Mouse (Mus musculus): Measurements from ENCODE around the gene Tmem179b. TPM values are rescaled to one million over a fixed set of nuclear protein-coding genes. Genes with fewer than 3 reads are reported as not detected.

Tmem179b gene
- polyA plus RNA-seq, 1 experiment from 2014 or later: 69.7 TPM

- WGBS: 44% methylated on average over 6 of the region's 6 CpGs
- peak overlapping the region; percentile 95 for H3K9ac ChIP-seq (ENCODE audit: low read length)
- no peaks in the 10 kb centered on the region for H3K9me3 ChIP-seq (ENCODE audit: control insufficient read depth, low read length)
- H3K27me3 ChIP-seq (ENCODE audit: control insufficient read depth, insufficient read depth, low read length): no peaks in the 10 kb centered on the region
- H3K4me2 ChIP-seq (ENCODE audit: low read length): peak overlapping the region; percentile 98
- peaks cover 12 to 23% of the 10 kb centered on the region in 2 experiments for H3K4me1 ChIP-seq (ENCODE audit: control insufficient read depth in 2 of 2, insufficient read depth in 2 of 2, low read length in 2 of 2)
- no peak for ATAC-seq (ENCODE audit: insufficient number of reproducible peaks, insufficient read depth, low FRiP score, low read depth)
- peaks cover 53% of the 10 kb centered on the region for H3K36me3 ChIP-seq (ENCODE audit: control insufficient read depth, insufficient read depth, low read length)
- peak overlapping the region; percentile 14 to 46; a peak in 2 of 4 replicates for H3K27ac ChIP-seq (replicated peaks in 1 of 2; ENCODE audit: control insufficient read depth in 1 of 2, insufficient read depth in 1 of 2, low read depth in 2 of 2, low read length in 2 of 2)
- peak overlapping the region; percentile 15 to 85 for H3K4me3 ChIP-seq (ENCODE audit: control insufficient read depth in 1 of 2, insufficient read depth in 1 of 2, low read depth in 1 of 2, low read length in 2 of 2)
Measured at GRCm38 (mm10) chr19:8773409-8773808, 858 bp downstream of the Tmem179b start.

GRCm38 (mm10) chr19:8772996-8773395 is 1.3 kb downstream of the Tmem179b start:
- Histone ChIP-seq H3K4me1 (ENCODE audit: control insufficient read depth in 2 of 2, insufficient read depth in 2 of 2, low read length in 2 of 2) (peaks cover 12 to 23% of the 10 kb centered on the region in 2 experiments), H3K9ac (ENCODE audit: low read length) (peak overlapping the region; percentile 95; the same call in 1 of the 2 replicates), H3K36me3 (ENCODE audit: control insufficient read depth, insufficient read depth, low read length) (peaks cover 53% of the 10 kb centered on the region), H3K27me3 (ENCODE audit: control insufficient read depth, insufficient read depth, low read length) (no peaks in the 10 kb centered on the region), H3K4me2 (ENCODE audit: low read length) (peak overlapping the region; percentile 98), H3K27ac (replicated peaks in 1 of 2; ENCODE audit: control insufficient read depth in 1 of 2, insufficient read depth in 1 of 2, low read depth in 2 of 2, low read length in 2 of 2) (peak overlapping the region in 1 of 2 experiments; percentile 46; a peak in 2 of 4 replicates), H3K4me3 (ENCODE audit: control insufficient read depth in 1 of 2, insufficient read depth in 1 of 2, low read depth in 1 of 2, low read length in 2 of 2) (peak overlapping the region in 1 of 2 experiments; percentile 85; a peak in 1 of 4 replicates), H3K9me3 (ENCODE audit: control insufficient read depth, low read length) (no peaks in the 10 kb centered on the region)
- no peak for ATAC-seq (ENCODE audit: insufficient number of reproducible peaks, insufficient read depth, low FRiP score, low read depth)
- WGBS: 63% methylated on average over 5 of the region's 5 CpGs

GRCm38 (mm10) chr19:8770567-8771270 is 3.5 kb downstream of the Tmem179b start, which contains the start of gene Tmem223:
Gene Tmem223, plus strand, starts transcription at chr19:8770996.
- peaks cover 12 to 23% of the 10 kb centered on the region in 2 experiments for H3K4me1 ChIP-seq (ENCODE audit: control insufficient read depth in 2 of 2, insufficient read depth in 2 of 2, low read length in 2 of 2)
- peak; percentile 10; the same call in 1 of the 2 replicates for ATAC-seq (ENCODE audit: insufficient number of reproducible peaks, insufficient read depth, low FRiP score, low read depth)
- peak within 1 kb of the TSS; percentile 84 to 91 for H3K4me3 ChIP-seq (ENCODE audit: control insufficient read depth in 1 of 2, insufficient read depth in 1 of 2, low read depth in 1 of 2, low read length in 2 of 2)
- H3K27ac ChIP-seq (replicated peaks in 1 of 2; ENCODE audit: control insufficient read depth in 1 of 2, insufficient read depth in 1 of 2, low read depth in 2 of 2, low read length in 2 of 2): peak within 1 kb of the TSS; percentile 89 to 92
- peak within 1 kb of the TSS; percentile 98 for H3K9ac ChIP-seq (ENCODE audit: low read length)
- H3K9me3 ChIP-seq (ENCODE audit: control insufficient read depth, low read length): no peaks in the 10 kb centered on the region
- peaks cover 67% of the 10 kb centered on the region for H3K36me3 ChIP-seq (ENCODE audit: control insufficient read depth, insufficient read depth, low read length)
- no peaks in the 10 kb centered on the region for H3K27me3 ChIP-seq (ENCODE audit: control insufficient read depth, insufficient read depth, low read length)
- WGBS: 20% methylated on average over 29 of the region's 29 CpGs
- peak within 1 kb of the TSS; percentile 74 for H3K4me2 ChIP-seq (ENCODE audit: low read length)

GRCm38 (mm10) chr19:8765562-8765961 is 8.7 kb downstream of the Tmem179b start:
- peaks cover 8% of the 10 kb centered on the region; the same call in 1 of the 2 replicates for H3K9me3 ChIP-seq (ENCODE audit: control insufficient read depth, low read length)
- 98% methylated on average over 9 of the region's 9 CpGs for WGBS

GRCm38 (mm10) chr19:8763276-8763675 is 11.0 kb downstream of the Tmem179b start:
- 67% methylated on average over 4 of the region's 4 CpGs for WGBS
- H3K36me3 ChIP-seq (ENCODE audit: control insufficient read depth, insufficient read depth, low read length): peaks cover 63% of the 10 kb centered on the region
- H3K4me3 ChIP-seq (ENCODE audit: control insufficient read depth in 1 of 2, insufficient read depth in 1 of 2, low read depth in 1 of 2, low read length in 2 of 2): no peak overlapping the region
- no peak overlapping the region for H3K9ac ChIP-seq (ENCODE audit: low read length)
- H3K4me2 ChIP-seq (ENCODE audit: low read length): no peak overlapping the region
- ATAC-seq (ENCODE audit: insufficient number of reproducible peaks, insufficient read depth, low FRiP score, low read depth): no peak
- H3K9me3 ChIP-seq (ENCODE audit: control insufficient read depth, low read length): peaks cover 8% of the 10 kb centered on the region; the same call in 1 of the 2 replicates
- peaks cover 0 to 5% of the 10 kb centered on the region in 2 experiments; a peak in 2 of 4 replicates for H3K4me1 ChIP-seq (ENCODE audit: control insufficient read depth in 2 of 2, insufficient read depth in 2 of 2, low read length in 2 of 2)
- no peaks in the 10 kb centered on the region for H3K27me3 ChIP-seq (ENCODE audit: control insufficient read depth, insufficient read depth, low read length)
- no peak overlapping the region for H3K27ac ChIP-seq (replicated peaks in 1 of 2; ENCODE audit: control insufficient read depth in 1 of 2, insufficient read depth in 1 of 2, low read depth in 2 of 2, low read length in 2 of 2)

More at GRCm38 (mm10) chr19:8765562-8765961, 8.7 kb downstream of the Tmem179b start:
- no peak for ATAC-seq (ENCODE audit: insufficient number of reproducible peaks, insufficient read depth, low FRiP score, low read depth)
- Histone ChIP-seq H3K4me1 (ENCODE audit: control insufficient read depth in 2 of 2, insufficient read depth in 2 of 2, low read length in 2 of 2) (peaks cover 0 to 2% of the 10 kb centered on the region in 2 experiments; a peak in 1 of 4 replicates), H3K4me3 (ENCODE audit: control insufficient read depth in 1 of 2, insufficient read depth in 1 of 2, low read depth in 1 of 2, low read length in 2 of 2) (no peak overlapping the region), H3K9ac (ENCODE audit: low read length) (no peak overlapping the region), H3K36me3 (ENCODE audit: control insufficient read depth, insufficient read depth, low read length) (peaks cover 85% of the 10 kb centered on the region), H3K27me3 (ENCODE audit: control insufficient read depth, insufficient read depth, low read length) (no peaks in the 10 kb centered on the region), H3K27ac (replicated peaks in 1 of 2; ENCODE audit: control insufficient read depth in 1 of 2, insufficient read depth in 1 of 2, low read depth in 2 of 2, low read length in 2 of 2) (no peak overlapping the region), H3K4me2 (ENCODE audit: low read length) (no peak overlapping the region)

- H3K27ac ChIP-seq (replicated peaks in 1 of 2; ENCODE audit: control insufficient read depth in 1 of 2, insufficient read depth in 1 of 2, low read depth in 2 of 2, low read length in 2 of 2): no peak overlapping the region
- 90% methylated on average over 2 of the region's 2 CpGs for WGBS
- no peaks in the 10 kb centered on the region for H3K27me3 ChIP-seq (ENCODE audit: control insufficient read depth, insufficient read depth, low read length)
- H3K36me3 ChIP-seq (ENCODE audit: control insufficient read depth, insufficient read depth, low read length): peaks cover 38% of the 10 kb centered on the region
- peaks cover 0 to 16% of the 10 kb centered on the region in 2 experiments; a peak in 2 of 4 replicates for H3K4me1 ChIP-seq (ENCODE audit: control insufficient read depth in 2 of 2, insufficient read depth in 2 of 2, low read length in 2 of 2)
- no peak overlapping the region for H3K4me2 ChIP-seq (ENCODE audit: low read length)
- H3K9ac ChIP-seq (ENCODE audit: low read length): no peak overlapping the region
- no peak overlapping the region for H3K4me3 ChIP-seq (ENCODE audit: control insufficient read depth in 1 of 2, insufficient read depth in 1 of 2, low read depth in 1 of 2, low read length in 2 of 2)
- no peak for ATAC-seq (ENCODE audit: insufficient number of reproducible peaks, insufficient read depth, low FRiP score, low read depth)
- peaks cover 8% of the 10 kb centered on the region; the same call in 1 of the 2 replicates for H3K9me3 ChIP-seq (ENCODE audit: control insufficient read depth, low read length)
Measured at GRCm38 (mm10) chr19:8760757-8761156, 13.5 kb downstream of the Tmem179b start.

- Histone ChIP-seq H3K4me2 (ENCODE audit: low read length) (no peak overlapping the region), H3K27ac (replicated peaks in 1 of 2; ENCODE audit: control insufficient read depth in 1 of 2, insufficient read depth in 1 of 2, low read depth in 2 of 2, low read length in 2 of 2) (no peak overlapping the region), H3K36me3 (ENCODE audit: control insufficient read depth, insufficient read depth, low read length) (peaks cover 38% of the 10 kb centered on the region), H3K27me3 (ENCODE audit: control insufficient read depth, insufficient read depth, low read length) (no peaks in the 10 kb centered on the region), H3K4me3 (ENCODE audit: control insufficient read depth in 1 of 2, insufficient read depth in 1 of 2, low read depth in 1 of 2, low read length in 2 of 2) (no peak overlapping the region), H3K9ac (ENCODE audit: low read length) (no peak overlapping the region), H3K9me3 (ENCODE audit: control insufficient read depth, low read length) (no peaks in the 10 kb centered on the region), H3K4me1 (ENCODE audit: control insufficient read depth in 2 of 2, insufficient read depth in 2 of 2, low read length in 2 of 2) (peaks cover 0 to 19% of the 10 kb centered on the region in 2 experiments; a peak in 2 of 4 replicates)
- no peak for ATAC-seq (ENCODE audit: insufficient number of reproducible peaks, insufficient read depth, low FRiP score, low read depth)
- WGBS: 65% methylated on average over 2 of the region's 2 CpGs
Measured at GRCm38 (mm10) chr19:8758899-8759298, 15.4 kb downstream of the Tmem179b start.
